Mouse (Mus musculus) CH12.LX (cell line): Measurements from ENCODE around the gene Clip1. TPM values are rescaled to one million over a fixed set of nuclear protein-coding genes. Genes with fewer than 3 reads are reported as not detected.
"Not testable (repeated sequence)": the region's sequence is repeated elsewhere in the genome, so short reads cannot be mapped to it uniquely, and the experiment has no call there.

Experiments
- DNase-seq: peaks from one replicate; pipeline ENCODE4 v3.0.0-alpha.2; 2013; ENCODE audit errors: extremely low read depth
- H3K27ac ChIP-seq: 2 replicates; pipeline ENCODE4 v1.5.1; 2012; ENCODE audit warnings: low read depth, mild to moderate bottlenecking, control low read depth, moderate library complexity; ENCODE audit not compliant: insufficient read depth
- H3K27me3 ChIP-seq: replicated peaks from 2 replicates; pipeline ENCODE3; 2012; ENCODE audit warnings: inconsistent platforms
- H3K36me3 ChIP-seq, 2 experiments: replicated peaks in 1 of 2; 2 replicates each; pipeline versions ENCODE3 to v1.6.1; 2012; ENCODE audit warnings: inconsistent platforms in 1 of 2, low read length in 1 of 2, mild to moderate bottlenecking in 1 of 2, mixed read lengths in 1 of 2, moderate library complexity in 1 of 2; ENCODE audit not compliant: control insufficient read depth in 1 of 2, insufficient read depth in 1 of 2
- H3K4me1 ChIP-seq, 2 experiments: 2 replicates each; pipeline ENCODE4 v1.6.1; 2012; ENCODE audit warnings: inconsistent platforms in 1 of 2, moderate library complexity in 1 of 2; ENCODE audit not compliant: insufficient read depth in 2 of 2, control insufficient read depth in 1 of 2
- H3K4me2 ChIP-seq: 2 replicates; pipeline ENCODE4 v1.6.1; 2012; ENCODE audit warnings: low read depth, mild to moderate bottlenecking, control low read depth; ENCODE audit not compliant: poor library complexity, insufficient read depth, severe bottlenecking
- H3K4me3 ChIP-seq, 3 experiments: fragments of 150-350 bp in 1 of 3; sonication (generic) in 1 of 3; replicated peaks in 1 of 3; 2 replicates each; pipeline versions ENCODE3 to v1.5.1; 2011 to 2012; ENCODE audit warnings: low read depth in 2 of 3, low read length in 2 of 3, mild to moderate bottlenecking in 2 of 3, moderate library complexity in 2 of 3, control low read depth in 1 of 3, improper control_type of control experiment in 1 of 3, inconsistent platforms in 1 of 3, mixed read lengths in 1 of 3; ENCODE audit not compliant: poor library complexity in 1 of 3
- H3K79me2 ChIP-seq: replicated peaks from 2 replicates; pipeline ENCODE4 v1.6.1; 2012; ENCODE audit warnings: mild to moderate bottlenecking, moderate library complexity; ENCODE audit not compliant: control insufficient read depth, poor library complexity, insufficient read depth, severe bottlenecking; ENCODE audit errors: extremely low read depth
- H3K9ac ChIP-seq: 2 replicates; pipeline ENCODE4 v1.6.1; 2012; ENCODE audit warnings: low read depth, mild to moderate bottlenecking, control low read depth, moderate library complexity; ENCODE audit not compliant: insufficient read depth
- H3K9me3 ChIP-seq: replicated peaks from 2 replicates; pipeline ENCODE3; 2012; ENCODE audit warnings: low read length, inconsistent platforms, mixed read lengths
- BHLHE40 ChIP-seq: IDR thresholded peaks from 2 replicates; pipeline ENCODE4 v1.6.1; 2011; ENCODE audit warnings: mild to moderate bottlenecking, low read depth, low read length, improper control_type of control experiment
- CHD1 ChIP-seq: IDR thresholded peaks from 2 replicates; pipeline ENCODE4 v1.6.1; 2012; ENCODE audit warnings: low read depth, low read length, improper control_type of control experiment, inconsistent platforms
- CHD2 ChIP-seq: IDR thresholded peaks from 2 replicates; pipeline ENCODE4 v1.6.1; 2011; ENCODE audit warnings: low read length, improper control_type of control experiment
- CTCF ChIP-seq, 2 experiments: IDR thresholded peaks in 1 of 2; conservative IDR thresholded peaks in 1 of 2; 2 replicates each; pipeline ENCODE4 v1.5.1; 2011 to 2012; ENCODE audit warnings: low read depth in 2 of 2, low read length in 2 of 2, improper control_type of control experiment in 1 of 2, inconsistent platforms in 1 of 2, mild to moderate bottlenecking in 1 of 2, moderate library complexity in 1 of 2
- E2F4 ChIP-seq: IDR thresholded peaks from 2 replicates; pipeline ENCODE4 v1.6.1; 2011; ENCODE audit warnings: low read depth, low read length, improper control_type of control experiment; ENCODE audit not compliant: insufficient replicate concordance
- ELF1 ChIP-seq: IDR thresholded peaks from 2 replicates; pipeline ENCODE4 v1.6.1; 2014; ENCODE audit warnings: low read depth, mild to moderate bottlenecking, inconsistent platforms, low read length, improper control_type of control experiment
- ETS1 ChIP-seq: conservative IDR thresholded peaks from 2 replicates; pipeline ENCODE4 v1.6.1; 2012; ENCODE audit warnings: low read depth, mild to moderate bottlenecking, inconsistent platforms, low read length, improper control_type of control experiment, moderate library complexity
- GABPA ChIP-seq: IDR thresholded peaks from 2 replicates; pipeline ENCODE4 v1.6.1; 2012; ENCODE audit warnings: low read depth, low read length, improper control_type of control experiment, inconsistent platforms; ENCODE audit not compliant: insufficient replicate concordance
- IRF4 ChIP-seq: IDR thresholded peaks from 2 replicates; pipeline ENCODE4 v1.6.1; 2014; ENCODE audit warnings: low read depth, mild to moderate bottlenecking, inconsistent platforms, low read length, improper control_type of control experiment
- JUN ChIP-seq: IDR thresholded peaks from 2 replicates; pipeline ENCODE4 v1.6.1; 2011; ENCODE audit warnings: low read depth, mild to moderate bottlenecking, low read length, improper control_type of control experiment, moderate library complexity; ENCODE audit not compliant: insufficient read depth
- JUND ChIP-seq: conservative IDR thresholded peaks from 2 replicates; pipeline ENCODE4 v1.6.1; 2011; ENCODE audit warnings: low read depth, low read length, improper control_type of control experiment
- KAT2A ChIP-seq: IDR thresholded peaks from 2 replicates; pipeline ENCODE4 v1.6.1; 2012; ENCODE audit warnings: low read length, improper control_type of control experiment, inconsistent platforms; ENCODE audit not compliant: insufficient replicate concordance
- MAFK ChIP-seq: IDR thresholded peaks from 2 replicates; pipeline ENCODE4 v1.6.1; 2011; ENCODE audit warnings: low read length, improper control_type of control experiment; ENCODE audit not compliant: insufficient replicate concordance
- MAZ ChIP-seq: IDR thresholded peaks from 2 replicates; pipeline ENCODE4 v1.6.1; 2012; ENCODE audit warnings: low read depth, mild to moderate bottlenecking, inconsistent platforms, low read length, improper control_type of control experiment, moderate library complexity
- MEF2A ChIP-seq: IDR thresholded peaks from 2 replicates; pipeline ENCODE4 v1.6.1; 2014; ENCODE audit warnings: low read depth, mild to moderate bottlenecking, inconsistent platforms, low read length, improper control_type of control experiment, borderline replicate concordance
- MXI1 ChIP-seq: IDR thresholded peaks from 2 replicates; pipeline ENCODE4 v1.6.1; 2011; ENCODE audit warnings: mild to moderate bottlenecking, low read depth, low read length, improper control_type of control experiment
- NELFE ChIP-seq: IDR thresholded peaks from 2 replicates; pipeline ENCODE4 v1.6.1; 2011; ENCODE audit warnings: low read depth, low read length, improper control_type of control experiment
- NRF1 ChIP-seq: IDR thresholded peaks from 2 replicates; pipeline ENCODE4 v1.6.1; 2014; ENCODE audit warnings: low read depth, mild to moderate bottlenecking, inconsistent platforms, low read length, improper control_type of control experiment, moderate library complexity
- POLR2A ChIP-seq: IDR thresholded peaks from 2 replicates; pipeline ENCODE4 v1.6.1; 2011; ENCODE audit warnings: low read depth, mild to moderate bottlenecking, improper control_type of control experiment, low read length
- POLR2AphosphoS2 ChIP-seq: IDR thresholded peaks from 2 replicates; pipeline ENCODE4 v1.6.1; 2011; ENCODE audit warnings: low read depth, low read length, improper control_type of control experiment
- RCOR1 ChIP-seq: conservative IDR thresholded peaks from 2 replicates; pipeline ENCODE4 v1.6.1; 2012; ENCODE audit warnings: low read depth, mild to moderate bottlenecking, inconsistent platforms, low read length, improper control_type of control experiment
- SIN3A ChIP-seq: IDR thresholded peaks from 2 replicates; pipeline ENCODE4 v1.6.1; 2012; ENCODE audit warnings: low read length, improper control_type of control experiment, inconsistent platforms
- SMC3 ChIP-seq: IDR thresholded peaks from 2 replicates; pipeline ENCODE4 v1.6.1; 2011; ENCODE audit warnings: low read depth, low read length, improper control_type of control experiment
- TCF12 ChIP-seq: IDR thresholded peaks from 2 replicates; pipeline ENCODE4 v1.6.1; 2014; ENCODE audit warnings: low read depth, mild to moderate bottlenecking, inconsistent platforms, low read length, improper control_type of control experiment
- UBTF ChIP-seq: IDR thresholded peaks from 2 replicates; pipeline ENCODE4 v1.6.1; 2012; ENCODE audit warnings: low read depth, mild to moderate bottlenecking, inconsistent platforms, low read length, improper control_type of control experiment, moderate library complexity
- USF1 ChIP-seq: IDR thresholded peaks from 2 replicates; pipeline ENCODE4 v1.6.1; 2014; ENCODE audit warnings: low read depth, mild to moderate bottlenecking, inconsistent platforms, low read length, improper control_type of control experiment
- USF2 ChIP-seq: conservative IDR thresholded peaks from 2 replicates; pipeline ENCODE4 v1.6.1; 2011; ENCODE audit warnings: low read depth, low read length, improper control_type of control experiment
- ZC3H11A ChIP-seq: IDR thresholded peaks from 2 replicates; pipeline ENCODE4 v1.6.1; 2012; ENCODE audit warnings: low read depth, mild to moderate bottlenecking, inconsistent platforms, low read length, improper control_type of control experiment
- ZMIZ1 ChIP-seq: IDR thresholded peaks from 2 replicates; pipeline ENCODE4 v1.6.1; 2012; ENCODE audit warnings: low read depth, mild to moderate bottlenecking, inconsistent platforms, low read length, improper control_type of control experiment
- ZNF384 ChIP-seq: IDR thresholded peaks from 2 replicates; pipeline ENCODE4 v1.6.1; 2012; ENCODE audit warnings: low read depth, low read length, improper control_type of control experiment, inconsistent platforms
- dilution Hi-C: fragments of 300-500 bp; cut with MboI; formaldehyde crosslinking; loops from 2 replicates; pipeline ENCODE4 v1.14.3; 2020; ENCODE audit warnings: low sequenced_read_pairs; ENCODE audit not compliant: extremely low pct_unique_long_range_greater_than_20kb, extremely low pct_ligation_motif_present
- in situ Hi-C: fragments of 300-500 bp; cut with MboI; formaldehyde crosslinking; loops from 3 replicates; pipeline ENCODE4 v1.14.3; 2019; ENCODE audit warnings: low sequenced_read_pairs, low pct_ligation_motif_present, low pct_unique_long_range_greater_than_20kb, mixed read lengths
- polyA plus RNA-seq: library from polyadenylated mRNA; unstranded; fragments of >175 nt; gene quantifications from 2 replicates; pipeline ENCODE4 v1.2.1, GENCODE M21; 2012; ENCODE audit warnings: low read depth; ENCODE audit not compliant: insufficient read length
- total RNA-seq, 2 experiments: library from RNA; depleted of rRNA; stranded (reverse); fragments of 300-350 nt in 1 of 2; fragments of >200 nt in 1 of 2; gene quantifications; 2 replicates each; pipeline ENCODE4 v1.2.3; 2012 to 2014

Clip1 gene
- total and polyA plus RNA-seq, 3 experiments = 24.9 to 42.9 (median 28.1) TPM

DNA sequence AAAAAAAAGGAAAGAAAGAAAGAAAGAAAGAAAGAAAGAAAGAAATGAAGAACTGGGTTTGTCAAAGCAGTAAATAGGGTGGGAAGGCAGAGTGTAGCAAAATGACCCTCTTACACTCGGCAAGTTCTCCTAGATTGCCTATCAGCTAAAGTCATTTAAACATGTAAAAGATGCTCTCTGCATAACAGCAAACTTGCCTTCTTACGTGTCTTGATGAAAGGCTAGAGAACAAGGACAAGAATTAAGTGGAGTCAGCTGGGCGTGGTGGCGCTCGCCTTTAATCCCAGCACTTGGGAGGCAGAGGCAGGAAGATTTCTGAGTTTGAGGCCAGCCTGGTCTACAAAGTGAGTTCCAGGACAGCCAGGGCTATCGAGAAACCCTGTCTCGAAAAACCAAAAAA, 39.4 kb upstream of the Clip1 start:
- H3K4me1 ChIP-seq, H3K9ac ChIP-seq, H3K27me3 ChIP-seq, H3K9me3 ChIP-seq, H3K27ac ChIP-seq, in situ Hi-C loops, H3K4me2 ChIP-seq, dilution Hi-C loops, DNase-seq, H3K4me3 ChIP-seq: not testable (repeated sequence)
- peak; percentile 1; the same call in 1 of the 2 replicates for TF ChIP-seq ZNF384
- Histone ChIP-seq H3K36me3 (peaks cover 7 to 16% of the 10 kb centered on the region in 2 experiments), H3K79me2 (peaks cover 18% of the 10 kb centered on the region)

DNA sequence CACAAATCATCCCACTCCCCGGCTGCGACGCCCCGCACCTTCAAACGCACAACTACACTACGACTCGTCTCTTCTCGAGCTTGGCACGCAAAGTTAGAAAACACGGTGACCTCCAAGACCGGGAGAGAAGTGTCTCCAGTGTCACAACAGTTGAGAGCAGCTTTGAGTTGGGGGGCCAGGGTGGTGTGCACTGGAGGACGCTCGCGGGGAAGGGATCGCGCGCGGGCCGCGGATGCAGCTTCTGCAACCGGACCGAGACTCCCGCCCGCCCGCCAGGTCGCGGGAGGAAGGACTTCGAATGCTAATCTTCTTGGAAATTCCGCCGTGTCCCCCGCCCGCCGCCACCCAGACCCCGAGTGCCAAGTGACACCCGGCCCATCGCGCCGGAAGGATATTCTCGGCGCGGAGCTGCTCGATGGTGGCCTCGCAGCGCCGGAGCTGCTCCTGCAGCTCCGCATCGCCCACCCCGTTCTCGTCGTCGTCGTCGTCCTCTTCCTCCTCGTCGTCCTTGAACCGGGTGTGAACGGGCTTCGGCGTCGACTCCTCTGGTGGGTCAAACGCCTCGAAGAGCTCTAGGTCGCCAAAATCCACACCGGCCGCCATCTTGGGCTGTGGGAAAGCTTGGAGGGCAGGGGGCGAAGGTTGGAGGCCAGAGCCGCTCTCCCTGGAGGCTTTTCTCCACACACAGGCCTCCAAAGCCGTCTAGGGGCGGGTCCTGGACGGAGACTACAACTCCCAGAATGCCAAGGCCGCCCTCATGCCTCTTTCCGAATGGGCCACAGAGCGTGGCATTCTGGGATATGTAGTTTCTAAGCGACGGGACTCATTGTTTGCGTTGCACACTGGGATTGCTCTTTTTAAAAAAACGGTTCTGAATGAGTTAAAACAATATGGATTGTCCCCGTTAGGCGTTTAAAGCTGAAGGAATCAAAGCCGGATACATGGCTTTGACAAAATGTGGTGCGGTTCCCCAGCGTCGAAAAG, 36.2 kb upstream of the Clip1 start, which contains the start of gene Zcchc8:
Gene Zcchc8, minus strand, starts transcription at position 773 of the 984 bp plus-strand sequence.
- Histone ChIP-seq H3K4me1 (peaks cover 4 to 26% of the 10 kb centered on the region in 2 experiments; a peak in 3 of 4 replicates), H3K4me2 (peak within 1 kb of the TSS; percentile 85), H3K79me2 (peaks cover 43% of the 10 kb centered on the region), H3K27me3 (no peaks in the 10 kb centered on the region), H3K4me3 (peak within 1 kb of the TSS; percentile 85 to 99 (median 93)), H3K9me3 (no peaks in the 10 kb centered on the region), H3K36me3 (peaks cover 15 to 27% of the 10 kb centered on the region in 2 experiments), H3K27ac (peak within 1 kb of the TSS; percentile 68), H3K9ac (peak within 1 kb of the TSS; percentile 91)
- peak; percentile 98 for DNase-seq
- dilution Hi-C loops (no loop called here), in situ Hi-C loops (no loop called here)
- TF ChIP-seq JUN (no peak), IRF4 (peak; percentile 67; the same call in 1 of the 2 replicates), GABPA (peak; percentile 93; the same call in 1 of the 2 replicates), KAT2A (peak; percentile 98; the same call in 1 of the 2 replicates), BHLHE40 (no peak), MEF2A (peak; percentile 20; the same call in 1 of the 2 replicates), JUND (no peak), USF1 (no peak), SMC3 (no peak), CHD2 (peak; percentile 91), NELFE (peak; percentile 94), POLR2A (peak; percentile 92), UBTF (peak; percentile 91), TCF12 (peak; percentile 89), SIN3A (peak; percentile 90), CHD1 (no peak), NRF1 (peak; percentile 50), ELF1 (peak; percentile 70), MAZ (0 out of 2 replicates have a peak, but pooled peaks have one; percentile 70), USF2 (no peak), ZC3H11A (no peak), ETS1 (no peak), MXI1 (peak; percentile 34; the same call in 1 of the 2 replicates), CTCF (conservative IDR thresholded peaks at IDR 0.05 in 1 of 2, IDR thresholded peaks at IDR 0.05 in 1 of 2; ENCODE audit: low read depth in 2 of 2, low read length in 2 of 2) (no peak), POLR2AphosphoS2 (no peak), RCOR1 (no peak), ZMIZ1 (peak; percentile 89), ZNF384 (peak; percentile 97), E2F4 (no peak), MAFK (no peak)
